Mouse (Mus musculus) 416B (cell line): ENCODE measurements around the gene Neurl1b.
A peak's percentile ranks its signal among the peaks of the same experiment; 100 is the strongest.

Experiments used
- DNase-seq: peaks from one replicate; pipeline ENCODE4 v3.0.0; 2011; ENCODE audit warnings: low read depth

The Neurl1b gene

GRCm38 (mm10) chr17:26452371-26452972 lies 37.8 kb downstream of the Neurl1b start:
- peak; percentile 58 for DNase-seq

GRCm38 (mm10) chr17:26457506-26457905 lies 42.9 kb downstream of the Neurl1b start:
- DNase-seq: no peak

GRCm38 (mm10) chr17:26458049-26458448 lies 43.4 kb downstream of the Neurl1b start:
- no peak for DNase-seq

- DNase-seq: peak; percentile 49
Observed at GRCm38 (mm10) chr17:26462634-26463170, 48.1 kb downstream of the Neurl1b start.

GRCm38 (mm10) chr17:26463432-26463831 lies 48.8 kb downstream of the Neurl1b start:
- DNase-seq: no peak

- DNase-seq: no peak
Observed at GRCm38 (mm10) chr17:26463984-26464383, 49.4 kb downstream of the Neurl1b start.

GRCm38 (mm10) chr17:26464481-26464880 lies 49.9 kb downstream of the Neurl1b start:
- DNase-seq: no peak

- no peak for DNase-seq
Observed at GRCm38 (mm10) chr17:26464972-26465371, 50.3 kb downstream of the Neurl1b start.

- DNase-seq: peak; percentile 69
Observed at GRCm38 (mm10) chr17:26466741-26467150, 52.1 kb downstream of the Neurl1b start.

GRCm38 (mm10) chr17:26467619-26468018 lies 53.0 kb downstream of the Neurl1b start:
- DNase-seq: no peak

- DNase-seq: no peak
Observed at GRCm38 (mm10) chr17:26468102-26468894, 53.7 kb downstream of the Neurl1b start.

- DNase-seq: no peak
Observed at GRCm38 (mm10) chr17:26476871-26477270, 62.2 kb downstream of the Neurl1b start.

GRCm38 (mm10) chr17:26478672-26479071 lies 64.0 kb downstream of the Neurl1b start:
- no peak for DNase-seq

- DNase-seq: no peak
Observed at GRCm38 (mm10) chr17:26479619-26480018, 65.0 kb downstream of the Neurl1b start.

- DNase-seq: no peak
Observed at GRCm38 (mm10) chr17:26480956-26481355, 66.3 kb downstream of the Neurl1b start.

GRCm38 (mm10) chr17:26484626-26485421 lies 70.2 kb downstream of the Neurl1b start:
- no peak for DNase-seq

- no peak for DNase-seq
Observed at GRCm38 (mm10) chr17:26487266-26487665, 72.6 kb downstream of the Neurl1b start.

- no peak for DNase-seq
Observed at GRCm38 (mm10) chr17:26487917-26488316, 73.3 kb downstream of the Neurl1b start.

GRCm38 (mm10) chr17:26488711-26489403 lies 74.2 kb downstream of the Neurl1b start:
- DNase-seq: no peak

GRCm38 (mm10) chr17:26490072-26490471 lies 75.4 kb downstream of the Neurl1b start:
- no peak for DNase-seq

GRCm38 (mm10) chr17:26490910-26491309 lies 76.3 kb downstream of the Neurl1b start:
- DNase-seq: no peak

- no peak for DNase-seq
Observed at GRCm38 (mm10) chr17:26492246-26492645, 77.6 kb downstream of the Neurl1b start.
